Mouse (Mus musculus): ENCODE measurements around the gene Gdpd5. TPM values are rescaled to one million over a fixed set of nuclear protein-coding genes. Genes with fewer than 3 reads are reported as not detected.

The Gdpd5 gene
- polyA plus RNA-seq, 1 experiment from 2014 or later, result 43.8 TPM

DNA sequence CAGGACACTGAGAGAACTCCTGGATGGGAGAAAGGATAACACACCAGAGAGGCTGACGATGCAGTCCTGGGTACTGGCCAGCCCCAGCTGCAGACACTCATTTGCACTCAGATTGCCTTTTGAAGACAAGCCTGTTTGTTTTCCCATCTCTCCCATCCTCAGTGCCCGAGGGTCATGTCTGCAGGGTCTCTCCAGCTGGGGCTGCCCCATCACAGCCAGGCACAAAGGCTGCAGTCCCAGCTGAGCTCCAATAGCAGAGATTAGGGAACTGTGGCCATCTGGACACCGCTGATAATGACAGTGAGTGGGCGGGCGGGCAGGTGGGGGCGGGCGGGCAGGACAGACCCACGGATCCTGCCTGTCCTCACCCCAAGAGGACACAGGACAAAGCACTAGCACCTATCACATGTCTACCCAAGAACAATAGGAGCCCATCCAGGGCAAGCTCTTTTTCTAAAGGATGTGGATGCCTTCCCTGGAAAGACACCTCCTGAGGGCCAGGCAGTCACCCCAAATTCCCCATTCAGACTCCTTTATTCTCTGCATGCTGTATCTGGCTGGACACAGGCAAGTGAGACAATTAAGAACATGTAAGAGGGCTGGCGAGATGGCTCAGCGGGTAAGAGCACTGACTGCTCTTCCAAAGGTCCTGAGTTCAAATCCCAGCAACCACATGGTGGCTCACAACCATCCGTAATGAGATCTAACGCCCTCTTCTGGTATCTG is 93.8 kb downstream of the Gdpd5 start:
- Histone ChIP-seq H3K27ac (peak overlapping the region; percentile 87), H3K4me1 (peaks cover 26% of the 10 kb centered on the region), H3K4me3 (no peak overlapping the region), H3K9ac (no peak overlapping the region), H3K27me3 (no peaks in the 10 kb centered on the region), H3K4me2 (replicated peaks) (no peak overlapping the region), H3K9me3 (replicated peaks) (no peaks in the 10 kb centered on the region), H3K36me3 (peaks cover 65% of the 10 kb centered on the region)
- ATAC-seq (ENCODE audit: low FRiP score), result peak; percentile 85
- WGBS, result 55% methylated on average over 12 of the region's 12 CpGs

DNA sequence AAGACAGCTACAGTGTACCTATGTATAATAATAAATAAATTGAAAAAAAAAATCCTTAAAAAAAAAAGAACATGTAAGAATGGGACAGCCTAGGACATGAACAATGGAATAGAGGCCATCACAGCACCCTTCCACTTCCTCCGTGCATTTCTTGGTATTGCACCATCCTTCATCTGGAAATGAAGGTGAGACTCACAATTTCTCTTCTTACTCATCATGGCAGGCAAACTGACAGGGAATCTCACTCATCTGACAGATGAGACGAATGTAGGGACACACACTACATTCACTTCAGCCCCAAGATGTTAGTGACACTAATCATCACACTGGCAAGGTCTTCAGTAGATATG is 94.3 kb downstream of the Gdpd5 start:
- Histone ChIP-seq H3K4me2 (replicated peaks) (no peak overlapping the region), H3K27me3 (no peaks in the 10 kb centered on the region), H3K4me1 (peaks cover 31% of the 10 kb centered on the region), H3K27ac (peak overlapping the region; percentile 87), H3K9ac (no peak overlapping the region), H3K36me3 (peaks cover 70% of the 10 kb centered on the region), H3K9me3 (replicated peaks) (no peaks in the 10 kb centered on the region), H3K4me3 (no peak overlapping the region)
- 0 out of 2 replicates have a peak, but pooled peaks have one; percentile 1 for ATAC-seq (ENCODE audit: low FRiP score)
- WGBS, result 80% methylated on average over 2 of the region's 2 CpGs

DNA sequence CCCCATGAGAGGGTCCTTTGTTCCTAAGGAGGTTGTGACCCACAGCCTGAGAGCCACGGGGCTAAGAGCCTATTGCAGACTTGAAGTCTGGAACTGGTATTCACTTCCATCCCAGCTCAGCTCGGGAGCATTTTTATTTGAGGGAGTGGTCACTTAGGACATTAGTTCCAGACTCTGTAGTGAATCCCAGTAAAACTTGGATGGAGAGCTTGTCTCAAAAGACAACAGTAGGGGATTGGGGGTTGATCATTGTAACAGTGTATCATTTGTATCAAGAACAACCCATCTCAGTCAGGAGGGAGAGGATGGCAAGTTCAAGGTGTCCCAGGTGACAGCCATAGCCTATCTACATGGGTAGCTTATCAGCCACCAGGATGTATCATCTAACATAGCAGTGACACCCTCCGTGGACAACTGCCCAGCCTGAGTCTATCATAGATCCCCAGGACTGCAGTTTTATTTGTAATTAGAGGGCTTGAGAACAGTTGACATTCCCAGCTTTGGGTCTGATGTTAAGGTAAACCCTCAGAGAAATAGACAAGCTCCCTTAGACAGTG is 95.4 kb downstream of the Gdpd5 start:
- no peak overlapping the region for H3K9ac ChIP-seq
- H3K36me3 ChIP-seq, result peaks cover 77% of the 10 kb centered on the region
- no peaks in the 10 kb centered on the region for H3K27me3 ChIP-seq
- peaks cover 42% of the 10 kb centered on the region for H3K4me1 ChIP-seq
- H3K4me3 ChIP-seq, result no peak overlapping the region
- ATAC-seq (ENCODE audit: low FRiP score), result no peak
- no peaks in the 10 kb centered on the region for H3K9me3 ChIP-seq (replicated peaks)
- 40% methylated on average over 3 of the region's 3 CpGs for WGBS
- no peak overlapping the region for H3K4me2 ChIP-seq (replicated peaks)
- H3K27ac ChIP-seq, result peak overlapping the region; percentile 62

DNA sequence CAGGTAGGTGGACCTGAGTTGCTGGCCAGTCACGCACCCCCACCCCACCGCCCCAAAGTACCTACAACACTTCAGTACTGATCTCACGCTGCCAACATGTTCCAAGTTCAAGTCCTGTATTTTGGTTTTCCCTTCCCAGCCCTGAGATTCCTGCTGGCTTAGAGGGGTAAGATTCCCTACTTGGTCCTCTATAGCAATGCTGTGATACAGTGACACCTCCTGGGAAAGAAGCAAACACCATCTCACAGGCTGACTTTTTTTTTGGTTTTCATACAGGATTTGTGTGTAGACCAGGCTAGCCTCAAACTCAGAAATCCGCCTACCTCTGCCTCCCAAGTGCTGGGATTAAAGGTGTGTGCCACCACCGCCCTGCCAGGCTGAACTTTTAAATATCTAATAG is 96.0 kb downstream of the Gdpd5 start:
- no peak for ATAC-seq (ENCODE audit: low FRiP score)
- H3K4me1 ChIP-seq, result peaks cover 48% of the 10 kb centered on the region

DNA sequence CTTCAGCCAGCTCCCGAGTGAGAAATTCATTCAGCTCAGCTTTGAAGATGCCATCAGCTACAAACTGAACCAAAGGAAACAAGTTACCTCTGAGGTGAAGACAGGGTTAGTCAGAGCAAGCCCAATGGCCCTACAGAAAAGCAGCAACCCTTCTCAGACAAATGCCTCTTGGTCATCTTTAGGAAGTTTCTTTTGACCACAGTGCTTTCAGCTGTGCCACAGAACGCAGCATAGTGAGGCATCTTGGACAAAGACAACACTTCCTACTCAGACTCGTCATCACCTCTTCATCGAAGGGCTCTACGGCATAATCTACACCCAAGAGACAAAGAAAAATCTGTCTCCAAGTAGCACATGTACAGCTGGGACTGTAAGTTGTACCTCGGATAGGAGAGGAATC is 101.4 kb downstream of the Gdpd5 start:
- Histone ChIP-seq H3K27ac (peak overlapping the region; percentile 87; the same call in 1 of the 2 replicates), H3K4me3 (peak overlapping the region; percentile 84), H3K9ac (peak overlapping the region; percentile 96), H3K9me3 (replicated peaks) (no peaks in the 10 kb centered on the region), H3K27me3 (peaks cover 15% of the 10 kb centered on the region), H3K4me2 (replicated peaks) (peak overlapping the region; percentile 85), H3K36me3 (peaks cover 44% of the 10 kb centered on the region), H3K4me1 (peaks cover 36% of the 10 kb centered on the region)
- WGBS, result 4% methylated on average over 6 of the region's 6 CpGs
- no peak for ATAC-seq (ENCODE audit: low FRiP score)

More for the DNA sequence above, 96.0 kb downstream of the Gdpd5 start:
- no peaks in the 10 kb centered on the region for H3K9me3 ChIP-seq (replicated peaks)
- no peak overlapping the region for H3K4me2 ChIP-seq (replicated peaks)
- H3K9ac ChIP-seq, result no peak overlapping the region
- whole genome bisulfite sequencing, result 89% methylated on average over 5 of the region's 5 CpGs
- H3K36me3 ChIP-seq, result peaks cover 78% of the 10 kb centered on the region
- 0 out of 2 replicates have a peak overlapping the region, but pooled peaks have one; percentile 62 for H3K27ac ChIP-seq
- H3K4me3 ChIP-seq, result no peak overlapping the region
- no peaks in the 10 kb centered on the region for H3K27me3 ChIP-seq

DNA sequence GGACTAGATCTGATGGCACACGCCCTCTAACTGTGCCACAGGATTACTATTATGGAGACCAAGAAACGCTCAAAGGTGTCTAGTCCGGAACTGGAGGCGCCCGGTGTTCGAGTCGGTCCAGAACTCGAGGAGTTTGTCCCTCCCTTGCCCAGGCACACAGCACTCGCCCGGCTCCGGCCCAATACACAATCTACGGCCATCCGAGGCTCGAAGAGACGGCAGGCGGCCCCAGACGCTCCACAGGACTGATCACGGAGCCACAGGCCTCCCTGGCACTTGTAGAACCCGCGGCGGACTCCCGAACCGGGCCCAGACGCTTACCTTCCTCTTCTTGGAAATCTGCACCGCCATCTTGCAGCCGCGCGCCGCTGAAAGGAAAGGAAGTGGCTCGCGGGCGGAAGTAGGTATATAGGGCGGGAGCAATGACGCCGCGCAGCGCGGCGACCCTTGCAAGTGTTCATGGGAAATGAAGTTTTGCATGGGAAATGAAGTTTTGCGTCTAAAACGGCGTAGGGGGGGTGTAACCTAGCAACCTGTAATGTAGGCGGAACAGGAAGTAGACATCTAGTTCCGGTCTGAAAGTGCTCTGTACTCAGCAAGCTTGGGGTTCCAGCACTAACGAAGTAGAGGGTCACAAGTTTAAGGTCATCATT is 102.2 kb downstream of the Gdpd5 start, which contains the start of gene Rps3:
Gene Rps3, minus strand, starts transcription at position 468 of the 653 bp plus-strand sequence.
- Histone ChIP-seq H3K4me3 (peak within 1 kb of the TSS; percentile 84), H3K36me3 (peaks cover 37% of the 10 kb centered on the region), H3K4me2 (replicated peaks) (peak within 1 kb of the TSS; percentile 85), H3K9ac (peak within 1 kb of the TSS; percentile 96), H3K27me3 (peaks cover 15% of the 10 kb centered on the region), H3K4me1 (peaks cover 36% of the 10 kb centered on the region), H3K27ac (peak within 1 kb of the TSS; percentile 87), H3K9me3 (replicated peaks) (no peaks in the 10 kb centered on the region)
- under 1% methylated on average over 45 of the region's 45 CpGs for WGBS
- ATAC-seq (ENCODE audit: low FRiP score), result peak; percentile 96

DNA sequence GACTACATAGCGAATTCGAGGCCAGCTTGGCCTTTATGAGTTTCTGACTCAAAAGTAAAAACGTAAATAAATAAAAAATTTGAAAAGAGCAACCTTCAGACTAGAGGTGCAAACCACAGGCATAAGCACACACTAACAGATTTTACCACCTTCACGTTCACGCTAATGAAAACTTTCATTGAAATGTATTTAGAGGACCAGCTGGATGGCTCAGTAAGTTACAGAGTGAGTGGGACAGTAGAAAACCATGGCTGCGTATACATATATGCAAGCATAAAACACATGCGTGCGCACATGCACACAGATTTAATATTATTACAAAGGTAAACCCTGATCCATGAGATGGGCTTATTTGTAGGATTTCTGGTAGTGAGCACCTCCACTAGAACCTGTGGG is 102.7 kb downstream of the Gdpd5 start:
- WGBS, result 44% methylated on average over 8 of the region's 8 CpGs
- peak; percentile 39 for ATAC-seq (ENCODE audit: low FRiP score)
- peaks cover 36% of the 10 kb centered on the region for H3K4me1 ChIP-seq
- H3K27ac ChIP-seq, result no peak overlapping the region
- H3K27me3 ChIP-seq, result peaks cover 15% of the 10 kb centered on the region
- H3K4me3 ChIP-seq, result peak overlapping the region; percentile 84
- H3K9ac ChIP-seq, result no peak overlapping the region
- no peaks in the 10 kb centered on the region for H3K9me3 ChIP-seq (replicated peaks)
- H3K4me2 ChIP-seq (replicated peaks), result peak overlapping the region; percentile 85
- H3K36me3 ChIP-seq, result peaks cover 32% of the 10 kb centered on the region

DNA sequence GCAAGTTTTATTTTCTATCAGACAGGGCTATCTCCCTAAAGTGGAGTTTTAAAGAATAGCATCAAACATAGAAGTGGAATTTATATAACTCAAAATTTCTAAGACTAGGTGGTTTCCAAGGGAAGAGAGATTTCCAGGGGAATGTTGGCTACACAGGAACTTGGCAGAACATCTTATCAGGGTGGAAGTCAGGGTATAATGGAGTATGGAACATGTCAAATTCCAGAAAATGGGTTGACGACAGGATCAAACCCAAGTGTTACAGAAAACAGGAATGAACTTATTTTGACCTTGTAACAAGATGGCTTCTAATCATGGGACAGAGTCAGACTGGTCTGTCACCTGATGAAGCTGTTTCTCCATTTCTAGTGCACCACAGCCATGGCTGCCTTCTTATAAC is 103.5 kb downstream of the Gdpd5 start:
- no peaks in the 10 kb centered on the region for H3K9me3 ChIP-seq (replicated peaks)
- peaks cover 29% of the 10 kb centered on the region for H3K4me1 ChIP-seq
- ATAC-seq (ENCODE audit: low FRiP score), result no peak
- no peak overlapping the region for H3K27ac ChIP-seq
- peaks cover 15% of the 10 kb centered on the region for H3K27me3 ChIP-seq
- no peak overlapping the region for H3K9ac ChIP-seq
- 94% methylated on average over 1 of the region's 1 CpGs for WGBS
- no peak overlapping the region for H3K4me2 ChIP-seq (replicated peaks)
- H3K36me3 ChIP-seq, result peaks cover 24% of the 10 kb centered on the region
- no peak overlapping the region for H3K4me3 ChIP-seq

DNA sequence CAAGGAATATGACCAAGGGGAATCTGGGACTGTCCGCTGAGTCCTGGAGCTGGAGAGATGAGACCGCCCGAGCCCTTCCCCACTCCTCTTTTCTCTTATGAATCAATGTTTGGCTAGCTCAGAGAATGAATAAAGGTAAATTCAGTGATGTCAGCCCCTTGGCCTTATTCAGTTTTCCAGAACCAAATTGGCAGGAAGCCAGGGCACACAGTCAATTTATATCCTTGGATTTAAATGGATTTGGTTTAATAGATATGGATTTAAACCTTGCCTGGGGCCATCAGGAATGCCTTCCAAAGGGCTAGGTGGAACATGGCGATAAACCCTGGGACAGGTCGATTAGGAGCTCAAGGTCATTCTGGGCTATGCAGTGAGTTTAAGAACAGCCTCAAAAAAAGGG is 108.5 kb downstream of the Gdpd5 start:
- Histone ChIP-seq H3K9me3 (replicated peaks) (no peaks in the 10 kb centered on the region), H3K27me3 (peaks cover 15% of the 10 kb centered on the region), H3K4me2 (replicated peaks) (no peak overlapping the region), H3K4me3 (no peak overlapping the region), H3K27ac (no peak overlapping the region), H3K9ac (no peak overlapping the region), H3K36me3 (no peaks in the 10 kb centered on the region), H3K4me1 (no peaks in the 10 kb centered on the region)
- no peak for ATAC-seq (ENCODE audit: low FRiP score)
- 88% methylated on average over 5 of the region's 5 CpGs for WGBS

DNA sequence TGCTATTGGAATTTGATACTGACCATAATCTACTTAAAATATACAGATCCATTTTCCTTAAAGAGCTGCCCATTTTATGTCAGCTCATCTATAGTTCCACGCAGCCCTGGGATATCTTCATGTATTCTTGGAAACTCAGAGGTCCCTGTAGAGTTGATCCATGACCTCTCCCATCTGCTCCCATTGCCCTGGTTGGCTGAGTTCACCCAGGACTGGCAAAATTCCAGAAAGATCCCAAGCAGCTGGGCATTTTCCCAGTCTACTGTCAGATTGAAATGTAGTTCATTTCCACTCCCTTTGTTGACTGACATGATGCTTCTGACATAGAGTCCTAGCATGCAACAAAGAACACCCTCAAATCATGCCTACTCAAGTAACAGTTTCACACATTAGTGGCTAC is 117.9 kb downstream of the Gdpd5 start:
- no peaks in the 10 kb centered on the region for H3K27me3 ChIP-seq
- H3K36me3 ChIP-seq, result no peaks in the 10 kb centered on the region
- ATAC-seq (ENCODE audit: low FRiP score), result no peak
- no peak overlapping the region for H3K4me3 ChIP-seq
- H3K4me2 ChIP-seq (replicated peaks), result no peak overlapping the region
- H3K4me1 ChIP-seq, result no peaks in the 10 kb centered on the region
- H3K9ac ChIP-seq, result no peak overlapping the region
- no peak overlapping the region for H3K27ac ChIP-seq
- WGBS, result 58% methylated on average over 1 of the region's 1 CpGs
- H3K9me3 ChIP-seq (replicated peaks), result no peaks in the 10 kb centered on the region

DNA sequence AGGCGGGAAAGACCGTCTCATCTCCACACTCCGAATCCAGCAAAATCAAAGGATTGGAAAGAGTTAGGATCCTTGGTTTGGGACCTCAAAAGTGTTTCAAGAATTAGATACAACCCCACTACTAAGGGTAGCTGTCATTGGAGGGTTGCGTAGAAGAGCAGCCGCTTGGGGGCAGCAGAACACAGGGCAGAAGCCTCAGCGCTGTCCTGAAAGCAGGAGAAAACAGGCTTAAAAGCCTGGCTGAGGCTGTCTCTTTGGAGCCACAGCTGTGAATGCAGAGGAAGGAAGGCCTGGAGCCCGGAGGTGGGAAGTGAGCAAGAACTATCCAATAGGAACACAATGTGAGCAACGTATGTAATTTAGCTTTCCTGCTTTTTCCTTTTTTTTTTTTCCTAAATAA is 119.0 kb downstream of the Gdpd5 start:
- H3K36me3 ChIP-seq, result no peaks in the 10 kb centered on the region
- 3% methylated on average over 8 of the region's 8 CpGs for whole genome bisulfite sequencing
- no peaks in the 10 kb centered on the region for H3K4me1 ChIP-seq
- H3K27ac ChIP-seq, result no peak overlapping the region
- no peak overlapping the region for H3K4me3 ChIP-seq
- ATAC-seq (ENCODE audit: low FRiP score), result peak; percentile 84
- H3K9ac ChIP-seq, result no peak overlapping the region
- H3K4me2 ChIP-seq (replicated peaks), result no peak overlapping the region
- H3K9me3 ChIP-seq (replicated peaks), result no peaks in the 10 kb centered on the region
- H3K27me3 ChIP-seq, result no peaks in the 10 kb centered on the region

DNA sequence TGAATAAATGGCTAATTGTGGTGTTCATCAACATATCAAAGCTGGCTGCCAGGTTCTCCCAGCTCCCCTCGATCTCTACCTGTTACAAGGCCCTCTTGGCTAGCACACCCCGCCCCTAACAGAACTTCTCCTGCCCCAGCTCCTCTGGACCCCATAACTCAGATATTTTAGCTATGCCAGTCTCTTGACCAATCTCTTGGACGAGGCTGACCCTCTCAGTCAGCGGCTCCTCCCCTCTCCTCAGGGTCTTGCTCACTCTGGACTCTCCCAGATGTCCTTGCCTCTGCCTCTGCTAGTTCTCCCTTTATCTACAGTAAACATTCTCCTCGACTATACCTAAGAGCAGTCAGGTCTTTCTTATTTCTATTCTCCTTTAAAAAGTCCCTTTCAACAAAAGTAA is 119.4 kb downstream of the Gdpd5 start:
- Histone ChIP-seq H3K4me2 (replicated peaks) (no peak overlapping the region), H3K36me3 (no peaks in the 10 kb centered on the region), H3K4me3 (no peak overlapping the region), H3K27ac (no peak overlapping the region), H3K27me3 (no peaks in the 10 kb centered on the region), H3K9me3 (replicated peaks) (no peaks in the 10 kb centered on the region), H3K9ac (0 out of 2 replicates have a peak overlapping the region, but pooled peaks have one; percentile 15), H3K4me1 (no peaks in the 10 kb centered on the region)
- 24% methylated on average over 5 of the region's 5 CpGs for WGBS
- no peak for ATAC-seq (ENCODE audit: low FRiP score)
